Mouse (Mus musculus) retina, embryonic 14.5 days (tissue): Measurements from ENCODE around the gene Lemd2.
A peak's percentile ranks its signal among the peaks of the same experiment; 100 is the strongest.
"Not testable (repeated sequence)": the region's sequence is repeated elsewhere in the genome, so short reads cannot be mapped to it uniquely, and the experiment has no call there.

Source experiments
- DNase-seq: peaks from one replicate; pipeline ENCODE4 v3.0.0-alpha.2; 2015; ENCODE audit warnings: low spot score

Lemd2 gene

DNA sequence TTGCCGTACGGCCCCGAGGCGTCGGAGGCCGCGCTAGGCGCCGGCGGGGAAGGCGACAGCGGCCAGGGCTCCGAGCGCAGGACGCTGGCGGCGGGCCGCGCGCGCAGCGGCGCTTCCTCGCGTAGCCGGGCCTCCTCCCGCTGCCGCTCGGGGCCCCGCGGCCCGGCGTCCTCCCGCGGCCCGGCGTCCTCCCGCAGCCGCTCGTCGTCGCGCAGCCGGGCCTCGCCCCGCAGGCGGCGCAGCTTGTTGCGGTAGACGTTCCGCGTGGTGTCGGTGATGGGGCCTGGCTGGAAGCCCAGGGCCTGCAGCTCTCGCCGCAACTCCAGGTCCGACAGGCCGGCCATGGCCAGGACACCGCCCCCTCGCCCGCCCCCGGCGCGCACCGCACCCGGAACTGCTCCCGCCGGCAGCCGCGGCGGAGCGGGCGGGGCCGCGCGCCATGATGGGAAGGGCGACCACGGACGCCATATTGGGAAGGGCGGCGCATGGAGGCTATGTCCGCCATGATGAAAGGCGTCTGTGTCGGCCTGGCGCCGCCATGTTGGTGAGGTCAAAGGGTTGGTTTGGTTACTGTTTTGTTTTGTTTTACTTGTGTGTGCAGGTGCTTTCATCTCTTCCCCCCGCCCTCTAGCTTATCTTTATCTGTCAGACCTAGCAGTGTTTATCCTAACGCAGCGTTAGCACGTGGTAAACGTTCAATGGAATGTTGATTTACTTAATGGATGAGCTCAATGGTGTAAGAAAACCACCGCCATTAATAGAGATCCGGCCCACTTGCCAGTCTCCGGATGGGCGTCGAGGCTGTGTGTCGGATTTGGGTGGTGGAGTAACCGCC lies at the start of gene Lemd2:
Gene Lemd2, minus strand, starts transcription at position 395 of the 835 bp plus-strand sequence.
- DNase-seq: peak; percentile 96

DNA sequence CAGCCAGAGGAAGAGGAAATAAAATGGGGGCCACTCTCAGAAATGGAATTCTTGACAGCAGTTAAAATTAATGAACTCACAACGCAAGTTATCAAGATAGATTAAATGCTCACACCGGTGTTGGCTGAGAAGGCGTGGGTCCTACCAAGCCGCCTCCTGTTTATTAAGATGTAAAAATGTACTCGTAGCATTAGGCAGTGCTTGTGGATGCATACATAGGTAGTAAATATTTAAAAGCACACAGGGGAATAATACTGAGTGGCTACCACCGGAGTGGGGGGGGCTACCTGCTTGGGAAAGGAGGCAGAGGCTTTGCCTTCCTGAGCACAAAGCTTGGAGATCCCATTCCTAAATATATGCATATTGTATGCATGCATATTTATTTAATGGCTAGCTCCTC lies 46.9 kb upstream of the Lemd2 start:
- DNase-seq: no peak

DNA sequence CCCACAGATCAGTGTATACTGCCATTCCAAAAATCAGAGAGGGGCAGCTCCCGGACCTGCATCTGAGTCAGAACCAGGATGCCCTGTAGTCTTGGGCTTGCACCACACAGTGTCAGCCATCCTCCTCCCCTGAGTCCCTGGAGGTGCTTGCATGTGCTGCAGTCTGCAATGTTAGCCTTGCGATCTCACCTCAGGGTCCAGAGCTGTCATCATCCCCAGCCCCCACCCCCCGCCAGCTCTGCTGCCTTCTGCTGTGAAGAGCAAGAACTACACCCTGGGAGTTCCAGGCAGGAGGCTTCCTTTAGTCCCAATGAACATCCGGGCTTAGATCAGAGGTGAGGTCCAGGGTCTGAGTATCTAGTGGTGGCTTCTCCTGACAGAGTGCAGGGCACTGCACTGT lies 46.2 kb upstream of the Lemd2 start:
- no peak for DNase-seq

DNA sequence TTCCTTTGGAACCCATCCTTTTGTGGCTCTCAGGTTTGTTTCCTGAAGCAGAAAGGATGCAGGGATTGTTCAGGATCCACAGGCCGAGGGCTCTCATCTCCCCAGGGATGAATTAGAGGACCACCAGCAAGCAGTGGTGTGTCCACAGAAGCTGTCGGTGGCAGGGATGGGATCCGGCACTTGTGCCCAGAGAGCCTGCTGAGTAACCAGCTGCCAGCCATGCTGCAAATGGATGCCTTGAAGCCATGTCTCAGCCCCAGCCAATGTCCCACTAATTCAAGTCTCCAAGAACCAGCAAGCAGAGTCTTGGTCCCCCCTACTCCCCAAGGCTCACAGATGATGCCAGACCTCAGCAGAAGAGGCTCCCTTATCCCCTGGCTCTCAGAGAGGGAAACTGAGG lies 44.8 kb upstream of the Lemd2 start:
- DNase-seq: no peak

DNA sequence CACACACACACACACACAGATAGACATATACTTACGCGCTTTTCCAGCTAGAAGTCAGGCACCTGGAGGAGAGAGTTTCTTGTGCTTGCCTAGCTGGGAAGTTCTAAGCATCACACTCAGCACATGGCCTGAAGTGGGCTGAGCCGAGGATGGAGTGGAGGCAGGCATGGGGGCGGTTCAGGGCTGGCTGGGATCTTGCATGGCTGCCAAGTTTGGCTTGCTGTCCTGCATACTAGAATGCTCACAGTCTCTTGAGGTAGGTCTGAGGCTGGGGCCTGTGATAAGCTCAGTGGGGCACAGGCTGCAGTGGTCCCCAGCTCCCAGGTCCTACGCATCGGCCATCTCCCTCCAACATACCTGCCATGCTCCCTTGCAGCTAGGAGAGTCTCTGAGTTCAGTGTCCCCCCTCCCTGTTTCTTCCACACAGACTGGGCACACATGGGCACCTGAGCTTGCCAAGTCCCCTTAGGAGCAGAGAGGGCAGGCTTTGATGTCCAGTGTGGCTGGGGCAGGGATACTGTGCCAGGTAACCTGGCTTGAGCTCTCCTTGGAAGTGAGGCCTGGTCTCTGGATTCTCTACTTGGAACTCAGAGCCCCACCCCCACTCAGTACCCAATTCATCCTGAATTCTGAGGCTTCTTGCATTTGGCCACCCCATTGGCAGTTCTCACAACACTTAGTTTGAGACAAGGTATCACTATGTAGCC lies 43.6 kb upstream of the Lemd2 start:
- no peak for DNase-seq

DNA sequence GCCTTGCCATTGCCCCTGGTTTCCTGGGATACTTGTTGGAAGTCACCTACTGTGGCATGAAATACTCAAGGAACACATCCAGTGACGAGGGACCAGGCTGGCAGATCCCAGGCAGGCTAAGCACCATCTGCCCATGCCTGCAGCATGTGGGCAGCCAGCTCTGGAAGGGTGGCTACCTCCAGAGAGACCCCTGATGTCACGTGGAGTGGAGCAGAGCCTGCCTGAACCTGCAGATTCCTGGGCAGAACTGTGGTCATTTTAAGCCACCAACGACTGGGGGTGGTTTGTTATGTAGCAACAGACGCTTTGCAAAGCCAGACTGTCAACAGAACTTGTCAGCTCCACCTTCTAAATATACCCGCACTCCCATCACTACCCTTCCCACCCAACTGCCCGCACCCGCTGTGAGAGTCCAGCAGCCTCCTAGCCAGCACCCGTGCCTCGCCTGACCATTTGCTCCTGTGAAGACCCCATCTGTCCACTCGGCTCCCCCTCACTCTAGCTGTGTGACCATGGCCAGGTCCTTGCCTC lies 41.6 kb upstream of the Lemd2 start:
- no peak for DNase-seq

DNA sequence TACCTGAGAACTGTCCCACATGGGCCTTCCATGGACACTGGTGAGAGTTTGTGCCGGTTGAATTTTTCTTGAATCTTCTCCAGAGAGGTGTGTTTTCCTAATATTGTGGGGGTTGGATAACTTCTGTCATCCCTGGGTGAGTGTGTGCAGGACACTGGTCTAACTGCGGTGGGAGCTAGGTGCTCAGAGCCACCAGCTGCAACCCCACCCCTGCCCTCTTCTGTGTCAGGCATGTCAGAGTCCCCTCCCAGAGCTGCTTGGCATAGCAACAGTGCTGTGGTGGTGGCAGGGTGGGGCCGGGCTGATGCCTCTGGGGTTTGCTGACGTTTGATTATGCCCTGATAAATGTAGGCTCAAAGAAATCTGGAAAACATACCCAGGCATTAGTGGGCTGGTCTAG lies 40.6 kb upstream of the Lemd2 start:
- DNase-seq: no peak

DNA sequence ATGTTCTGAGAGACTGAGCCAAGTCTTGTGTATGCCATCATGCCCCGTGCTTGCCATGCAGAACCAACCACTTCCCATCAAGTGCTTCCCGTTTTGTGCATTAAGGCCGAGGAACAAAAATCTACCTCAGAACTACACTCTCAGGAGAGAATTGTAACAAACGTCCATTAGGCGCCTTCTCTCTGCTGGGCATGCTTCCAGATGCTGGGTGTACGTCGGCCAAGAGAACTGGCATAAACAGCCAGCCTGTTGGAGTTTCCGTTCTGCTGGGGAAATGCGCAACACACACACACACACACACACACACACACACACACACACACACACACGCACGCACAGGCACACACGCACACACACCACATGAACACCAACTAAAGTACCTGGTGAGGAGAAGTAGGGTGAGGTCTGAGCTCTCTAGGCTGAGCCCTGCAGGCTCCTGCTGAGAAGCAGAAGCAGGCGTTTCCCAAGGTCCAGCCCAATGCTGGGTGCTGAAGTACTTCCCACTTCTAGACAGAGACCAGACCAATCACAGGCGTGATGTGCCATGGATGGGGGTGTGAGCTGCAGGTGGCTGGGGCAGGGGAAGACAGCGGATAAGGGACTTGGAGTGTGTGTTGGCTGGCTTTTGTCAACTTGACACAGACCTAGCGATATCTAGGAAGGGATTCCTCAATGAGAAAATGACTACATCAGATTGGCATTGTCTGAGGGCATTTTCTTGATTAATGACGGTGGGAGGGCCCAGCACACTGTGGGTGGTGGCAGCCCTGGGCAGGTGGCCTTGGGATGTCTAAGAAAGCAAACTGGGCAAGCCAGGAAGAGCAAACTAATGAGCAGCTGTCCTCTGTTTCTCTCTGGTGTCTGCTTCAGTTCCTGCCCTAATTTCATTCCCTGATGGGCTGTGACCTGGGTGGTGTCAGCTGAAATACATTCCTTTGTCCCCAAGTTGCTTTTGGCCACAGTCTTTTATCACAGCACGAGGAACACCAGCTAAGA lies 38.2 kb upstream of the Lemd2 start:
- DNase-seq: peak; percentile 60

DNA sequence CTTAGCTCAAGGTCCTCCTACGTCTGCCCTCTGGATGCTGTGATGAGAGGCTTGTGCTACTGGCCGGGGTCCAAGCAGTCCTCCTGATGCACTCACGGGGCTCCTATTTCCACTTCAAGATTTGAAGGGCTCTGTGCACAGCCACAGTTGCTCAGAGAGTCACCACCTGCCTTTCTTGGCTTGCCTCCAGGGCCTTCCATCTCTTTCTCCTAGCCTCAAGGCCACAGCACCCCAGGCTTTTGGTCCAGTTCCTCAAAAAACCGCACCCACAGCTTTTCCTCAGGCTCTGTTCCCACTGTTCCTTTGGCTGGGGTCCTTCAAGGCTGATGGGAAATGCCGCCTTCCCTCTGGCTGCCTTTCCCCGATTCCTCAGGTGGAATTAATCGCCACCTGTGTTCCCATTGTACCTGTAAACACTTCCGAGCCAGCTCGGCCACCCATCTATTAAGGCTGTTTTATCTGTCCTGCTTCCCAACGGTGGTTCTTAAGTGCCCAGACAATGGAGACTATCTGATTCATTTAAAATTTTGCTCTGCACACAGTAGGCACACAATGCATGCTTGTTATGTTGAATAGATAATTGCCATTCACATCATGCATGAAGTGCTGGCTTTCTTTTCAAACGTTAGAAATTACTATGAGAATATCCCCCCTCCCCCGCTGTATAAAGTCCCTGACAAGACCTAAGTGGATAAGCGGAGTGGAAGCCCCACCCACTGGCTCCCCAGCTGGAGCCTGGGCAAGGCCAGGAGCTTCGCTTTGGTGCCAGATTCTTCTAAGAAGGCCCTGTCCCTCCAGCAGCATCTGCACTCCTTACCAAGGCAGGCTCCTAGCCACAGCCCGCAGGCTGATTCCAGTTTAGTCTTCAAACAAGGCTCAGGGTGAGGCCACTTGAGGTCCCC lies 36.5 kb upstream of the Lemd2 start:
- DNase-seq: peak; percentile 47

DNA sequence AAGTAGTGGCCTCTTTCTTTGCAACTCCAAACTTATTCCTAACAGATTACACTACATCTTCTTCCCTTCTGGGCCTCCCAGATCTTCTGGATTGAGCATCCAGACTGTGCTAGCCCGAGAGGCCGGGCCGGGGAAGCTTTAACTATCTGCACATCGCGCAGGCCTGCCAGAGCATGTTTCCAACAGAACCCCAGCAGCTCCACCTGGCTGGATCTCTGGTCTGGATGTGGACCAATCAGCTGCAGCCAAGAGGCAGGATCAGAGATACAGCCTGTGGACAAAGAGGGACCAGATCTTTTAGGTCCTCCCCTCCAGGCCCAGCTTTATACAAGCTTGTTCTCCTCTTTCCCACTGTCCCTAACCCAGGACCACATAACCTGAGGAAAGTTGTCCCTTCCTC lies 35.7 kb upstream of the Lemd2 start:
- DNase-seq: no peak

DNA sequence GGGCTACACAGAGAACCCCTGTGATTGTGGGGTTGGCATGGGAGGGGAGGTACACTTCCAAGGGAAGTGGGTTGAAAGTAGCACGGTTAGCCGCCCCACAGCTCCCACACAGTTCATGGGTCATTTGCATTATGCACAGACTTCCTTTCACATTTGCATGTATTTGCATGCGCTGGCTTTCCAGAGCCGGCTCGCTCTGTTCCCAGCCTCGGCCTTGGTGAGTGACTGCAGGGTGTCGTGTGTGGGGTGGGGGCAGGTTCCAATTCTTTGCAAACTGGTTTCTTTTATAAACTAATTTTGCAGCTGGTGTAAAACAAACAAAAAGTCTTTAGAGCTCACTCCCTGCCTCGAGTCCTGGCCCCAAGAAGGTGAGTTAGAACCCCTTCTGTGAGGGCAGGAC lies 34.4 kb upstream of the Lemd2 start:
- no peak for DNase-seq

DNA sequence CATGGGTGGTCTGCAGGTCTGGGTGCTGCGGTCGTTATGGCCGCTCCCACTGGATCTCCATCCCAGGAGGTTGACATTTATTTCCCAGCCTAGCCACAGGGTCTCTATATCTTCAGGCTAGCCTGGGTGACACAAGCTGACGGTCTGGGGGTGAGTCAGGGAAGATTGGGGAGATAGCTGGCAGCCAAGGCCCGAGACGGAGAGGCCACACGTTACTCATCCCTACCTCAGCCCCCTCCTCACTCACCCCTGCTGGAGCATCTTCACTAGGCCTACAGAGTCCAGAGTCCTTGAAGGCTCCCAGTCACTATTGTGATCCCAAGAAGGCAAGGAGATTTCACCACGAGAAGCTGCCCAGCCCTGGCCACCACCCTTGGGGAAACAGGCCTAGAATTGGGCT lies 33.5 kb upstream of the Lemd2 start:
- DNase-seq: no peak

DNA sequence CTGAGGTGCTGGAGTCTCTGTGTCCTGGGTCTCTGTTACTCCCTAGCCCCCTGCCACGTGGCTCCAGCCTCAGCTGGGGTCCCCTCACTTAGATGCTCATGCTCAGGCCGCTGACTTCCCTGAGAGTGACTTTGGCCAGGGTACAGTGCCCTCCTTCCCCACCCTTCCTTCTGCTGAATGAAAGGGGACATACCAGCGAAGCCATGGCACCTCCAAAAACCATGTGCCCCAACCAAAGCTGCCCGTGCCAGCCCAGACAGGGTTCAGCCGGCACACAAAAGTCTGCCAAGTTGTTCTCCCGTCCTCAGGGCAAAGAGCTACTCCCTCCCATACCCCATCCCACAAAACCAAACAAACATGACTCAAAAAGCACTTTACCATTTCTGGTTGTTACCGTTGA lies 29.0 kb upstream of the Lemd2 start:
- DNase-seq: no peak

DNA sequence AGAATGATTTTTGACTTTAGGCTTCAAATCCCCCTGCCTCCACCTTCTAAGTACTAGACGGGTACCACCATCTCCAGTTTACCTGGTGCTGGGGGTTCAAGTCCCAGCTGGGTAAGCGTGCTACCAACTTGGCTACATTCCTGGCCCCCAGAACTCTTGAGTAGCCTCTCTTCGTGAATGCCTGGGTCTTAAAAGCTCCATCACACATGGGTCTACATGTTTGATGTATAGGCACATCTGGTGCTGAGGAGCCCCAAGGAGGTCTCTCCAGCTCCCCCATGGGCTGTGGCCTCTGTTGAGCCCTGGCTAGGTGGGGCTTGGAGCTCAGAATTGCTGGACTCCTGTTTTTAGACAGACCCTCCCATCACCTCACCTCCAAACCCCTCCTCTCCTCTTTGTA lies 27.9 kb upstream of the Lemd2 start:
- no peak for DNase-seq

DNA sequence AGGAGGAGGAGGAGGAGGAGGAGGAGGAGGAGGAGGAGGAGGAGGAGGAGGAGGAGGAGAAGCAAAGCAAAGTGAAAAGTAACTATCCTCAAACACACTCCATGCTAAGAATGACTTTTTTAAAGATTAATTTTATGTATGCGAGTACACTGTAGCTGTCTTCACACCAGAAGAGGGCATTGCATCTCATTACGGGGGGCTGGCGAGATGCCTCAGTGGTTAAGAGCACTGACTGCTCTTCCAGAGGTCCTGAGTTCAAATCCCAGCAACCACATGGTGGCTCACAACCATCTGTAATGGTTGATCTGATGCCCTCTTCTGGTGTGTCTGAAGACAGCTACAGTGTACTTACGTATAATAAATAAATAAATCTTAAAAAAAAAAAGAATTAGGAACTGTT lies 27.3 kb upstream of the Lemd2 start:
- not testable (repeated sequence) for DNase-seq

DNA sequence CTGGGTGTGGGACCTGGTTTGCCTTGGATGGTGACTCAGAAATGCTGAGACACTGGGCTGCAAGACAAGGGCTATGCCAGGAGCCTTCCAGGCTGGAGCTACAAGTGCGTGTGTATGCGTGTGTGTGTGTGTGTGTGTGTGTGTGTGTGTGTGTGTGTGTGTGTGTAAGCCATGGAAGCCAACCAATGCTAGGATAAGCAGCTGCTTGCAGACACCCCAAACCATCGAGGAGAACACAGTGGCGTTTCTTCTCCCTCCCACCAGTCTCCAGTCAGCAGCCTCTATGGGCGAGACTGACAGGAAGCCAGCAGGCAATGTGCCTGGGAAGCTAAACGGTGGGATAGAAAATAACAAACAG lies 26.9 kb upstream of the Lemd2 start:
- DNase-seq: no peak

DNA sequence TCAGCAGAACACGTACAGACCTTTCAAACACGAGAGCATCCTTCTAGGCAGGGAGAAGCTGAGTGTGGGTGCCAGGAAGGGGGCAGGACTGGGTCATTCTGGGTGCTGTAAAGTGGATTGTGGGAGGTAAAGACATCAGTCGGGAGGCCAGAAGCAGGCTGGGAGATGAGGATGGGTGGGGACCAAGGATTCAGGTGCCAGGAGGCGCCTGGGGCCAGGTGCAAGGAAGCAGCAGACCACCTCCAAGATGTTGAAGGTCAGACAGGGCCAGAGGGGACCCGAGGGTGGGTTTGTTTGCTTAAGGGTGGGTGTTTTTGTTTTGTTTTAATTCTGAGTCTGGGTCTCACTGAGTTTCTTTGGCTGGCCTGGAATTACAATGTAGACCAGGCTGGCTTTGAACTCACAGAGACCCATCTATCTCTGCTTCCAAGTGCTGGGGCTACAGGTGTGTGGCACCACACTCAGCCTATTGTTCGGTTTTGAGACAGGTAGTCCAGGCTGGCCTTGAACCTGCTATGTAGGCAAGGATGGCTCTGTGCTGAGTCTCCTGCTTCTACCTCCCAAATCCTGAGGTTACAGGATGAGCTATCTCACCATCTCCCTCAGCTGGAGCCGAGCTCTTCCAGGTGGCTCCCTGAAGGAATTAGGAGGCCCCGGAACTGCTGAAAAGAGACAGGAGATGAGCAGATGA lies 26.3 kb upstream of the Lemd2 start:
- DNase-seq: no peak

DNA sequence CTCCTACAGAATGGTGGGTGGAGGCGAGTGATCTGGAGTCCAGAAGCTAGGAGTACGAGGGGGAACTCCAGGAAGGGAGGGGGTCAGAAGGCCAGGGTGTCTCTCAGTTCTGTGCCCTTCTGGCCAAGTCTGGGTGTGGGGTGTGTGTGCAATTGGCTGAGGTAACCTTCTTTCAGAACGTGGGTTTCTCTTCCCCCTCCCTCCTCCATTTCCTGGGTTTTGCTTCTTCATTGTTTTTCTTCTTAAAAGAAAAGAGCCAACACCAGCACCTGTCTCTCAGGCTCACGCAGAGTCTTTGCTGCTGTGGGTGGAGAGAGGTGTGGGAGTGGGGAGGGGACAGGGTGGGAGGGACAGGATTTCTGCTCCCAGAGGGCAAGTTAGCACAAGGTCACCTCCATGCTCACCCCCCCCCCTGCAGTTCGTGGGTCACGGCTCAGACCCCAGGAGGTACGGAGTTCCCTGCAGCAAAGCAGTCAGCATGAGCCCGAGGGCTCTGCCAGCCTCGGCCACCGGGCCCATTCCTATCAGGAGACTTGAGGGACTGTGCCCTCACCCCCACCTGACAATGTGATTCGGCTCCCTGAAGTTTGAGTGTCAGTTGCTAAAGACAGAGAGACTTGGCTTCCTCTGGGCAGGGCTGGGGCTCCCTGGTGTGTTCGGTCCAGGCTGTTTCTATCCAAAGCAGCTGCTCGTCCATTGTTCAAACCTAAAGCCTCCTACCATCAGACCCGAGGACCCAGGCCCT lies 25.6 kb upstream of the Lemd2 start:
- DNase-seq: no peak

DNA sequence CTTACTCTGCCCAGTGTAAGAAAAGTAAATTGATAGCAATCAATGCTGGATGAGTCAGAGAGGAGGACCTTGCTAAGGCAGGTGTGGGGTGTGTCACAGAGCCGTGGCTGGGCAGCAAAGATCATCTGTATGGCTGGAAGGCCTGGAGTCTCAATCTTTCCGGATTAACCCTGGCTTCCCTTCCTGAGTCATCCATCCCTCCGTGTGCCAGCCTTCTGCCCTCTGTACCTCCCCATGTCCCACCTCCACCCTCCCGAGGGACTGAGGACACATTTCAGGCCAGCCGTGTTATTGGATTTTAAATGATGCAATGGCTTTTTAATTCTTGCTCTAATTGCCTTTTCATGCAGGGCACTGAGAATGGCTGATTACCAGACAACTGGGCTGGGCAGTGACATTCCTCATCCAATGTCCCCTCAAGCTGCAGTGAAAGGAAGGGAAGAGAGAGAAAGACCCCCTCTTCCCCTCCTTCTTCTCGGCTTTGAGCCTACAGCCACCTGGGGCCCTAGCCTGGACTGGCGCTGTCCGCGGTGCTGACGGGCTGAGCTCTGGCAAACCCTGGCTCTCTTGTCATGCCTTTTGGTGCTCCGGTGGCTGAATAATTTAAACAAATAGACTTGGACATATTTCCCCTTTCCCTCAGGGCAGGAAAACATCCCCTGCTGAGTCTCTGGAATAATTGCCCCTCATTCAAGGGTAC lies 24.1 kb upstream of the Lemd2 start:
- peak; percentile 87 for DNase-seq
